Mouse (Mus musculus) cortical plate, adult 2 months (tissue): ENCODE results near the gene Pde6b. TPM values are rescaled to one million over a fixed set of nuclear protein-coding genes. Genes with fewer than 3 reads are reported as not detected.

ENCODE experiments used
- H3K27ac ChIP-seq: fragments of 200-500 bp; 2 replicates; pipeline ENCODE4 v1.5.1; 2012; ENCODE audit warnings: low read length, control low read depth, inconsistent platforms; ENCODE audit not compliant: insufficient read depth
- H3K4me1 ChIP-seq: fragments of 200-500 bp; 2 replicates; pipeline ENCODE4 v1.6.1; 2011; ENCODE audit warnings: low read length; ENCODE audit not compliant: control insufficient read depth, insufficient read depth
- H3K4me3 ChIP-seq: fragments of 200-500 bp; 2 replicates; pipeline ENCODE4 v1.5.1; 2011; ENCODE audit warnings: mild to moderate bottlenecking, low read length, control low read depth; ENCODE audit not compliant: insufficient read depth
- CTCF ChIP-seq: fragments of 200-500 bp; IDR thresholded peaks from 2 replicates; pipeline ENCODE4 v1.5.1; 2011; ENCODE audit warnings: mild to moderate bottlenecking, control low read depth, low read length; ENCODE audit not compliant: insufficient read depth; ENCODE audit errors: extremely low read depth
- POLR2A ChIP-seq: fragments of 200-500 bp; IDR thresholded peaks from 2 replicates; pipeline ENCODE4 v1.6.1; 2011; ENCODE audit warnings: mild to moderate bottlenecking, low read length, control low read depth; ENCODE audit not compliant: insufficient read depth; ENCODE audit errors: extremely low read depth
- polyA plus RNA-seq: library from polyadenylated mRNA; depleted of rRNA; stranded (reverse); fragments of >200 nt; gene quantifications from 2 replicates; pipeline ENCODE4 v1.2.3, GENCODE M21; 2012

Gene Pde6b
- polyA plus RNA-seq, 1 experiment, result 0.25 TPM

DNA sequence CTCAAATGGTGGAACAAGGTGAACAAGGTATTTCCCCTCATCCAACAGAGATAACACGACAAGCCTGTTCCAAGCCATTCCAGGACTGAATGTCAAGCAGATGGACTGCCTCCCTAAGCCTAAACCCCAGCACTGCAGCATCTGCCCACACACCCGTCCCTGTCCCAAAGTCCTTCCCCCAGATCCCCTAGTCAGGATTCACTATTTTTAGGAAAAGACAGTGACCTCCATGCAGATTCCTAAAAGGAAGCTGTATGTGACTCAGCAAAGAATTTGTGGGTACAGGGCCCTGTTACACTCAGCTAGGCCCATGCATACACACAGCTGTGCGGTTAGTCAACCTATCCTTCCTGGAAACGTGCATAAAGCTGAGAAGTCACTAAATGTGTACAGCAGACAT, 1.7 kb upstream of the Pde6b start:
- 0 out of 2 replicates have a peak overlapping the region, but pooled peaks have one; percentile 95 for H3K27ac ChIP-seq
- no peak overlapping the region for H3K4me3 ChIP-seq
- TF ChIP-seq CTCF (no peak), POLR2A (no peak)
- H3K4me1 ChIP-seq, result peaks cover 13% of the 10 kb centered on the region

DNA sequence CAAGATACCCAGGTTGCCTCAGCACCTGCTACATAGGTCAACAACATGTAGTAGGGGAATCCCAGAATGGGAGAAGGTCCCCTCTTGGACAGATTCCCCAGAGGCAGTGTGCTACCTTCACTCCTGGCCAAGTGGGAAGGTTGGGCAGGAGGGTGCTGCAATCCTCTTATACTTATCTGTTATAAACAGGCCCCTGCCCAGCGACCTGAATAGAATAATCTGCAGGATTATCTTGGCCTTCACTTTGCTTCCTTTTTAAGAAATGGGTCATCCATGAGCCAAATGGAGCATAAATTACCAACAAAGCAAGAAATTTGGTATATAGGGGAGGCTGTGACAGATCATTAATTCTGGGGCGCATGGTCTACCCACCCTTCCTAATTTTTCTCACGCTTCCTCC, 1.6 kb downstream of the Pde6b start:
- no peak for TF ChIP-seq POLR2A
- no peak for TF ChIP-seq CTCF
- no peak overlapping the region for H3K27ac ChIP-seq
- H3K4me1 ChIP-seq, result peaks cover 10% of the 10 kb centered on the region
- no peak overlapping the region for H3K4me3 ChIP-seq

- Histone ChIP-seq H3K27ac (no peak overlapping the region), H3K4me1 (no peaks in the 10 kb centered on the region; the same call in 1 of the 2 replicates), H3K4me3 (no peak overlapping the region)
- TF ChIP-seq POLR2A, result no peak
- no peak for TF ChIP-seq CTCF
Observed at GRCm38 (mm10) chr5:108403453-108403852, 15.3 kb downstream of the Pde6b start.

GRCm38 (mm10) chr5:108405460-108405859, 17.3 kb downstream of the Pde6b start:
- no peak overlapping the region for H3K4me3 ChIP-seq
- H3K4me1 ChIP-seq, result no peaks in the 10 kb centered on the region; the same call in 1 of the 2 replicates
- H3K27ac ChIP-seq, result no peak overlapping the region
- no peak for TF ChIP-seq CTCF
- TF ChIP-seq POLR2A, result no peak

GRCm38 (mm10) chr5:108406977-108407376, 18.8 kb downstream of the Pde6b start:
- no peak overlapping the region for H3K4me3 ChIP-seq
- TF ChIP-seq POLR2A (no peak), CTCF (no peak)
- H3K4me1 ChIP-seq, result no peaks in the 10 kb centered on the region; the same call in 1 of the 2 replicates
- no peak overlapping the region for H3K27ac ChIP-seq

DNA sequence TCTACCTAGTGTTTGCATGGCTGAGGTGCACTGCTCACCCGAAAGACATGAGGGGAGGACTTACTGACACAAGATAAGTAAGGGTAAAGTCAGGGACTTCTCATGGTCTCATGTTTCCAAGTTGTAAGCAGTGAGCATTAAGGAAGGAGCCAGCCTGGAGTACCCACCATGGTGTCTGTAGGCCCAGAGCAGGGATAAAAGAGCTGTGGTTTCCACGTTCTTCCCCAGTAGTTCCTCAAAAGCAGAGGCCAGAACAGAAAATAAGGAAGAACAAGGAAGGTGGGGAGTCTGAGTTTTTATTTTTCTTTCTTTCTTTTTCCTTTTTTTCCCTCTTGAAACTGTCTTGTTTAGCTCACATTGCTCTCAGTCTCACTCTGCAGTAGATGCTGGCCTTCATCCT, 26.5 kb downstream of the Pde6b start:
- no peak for TF ChIP-seq CTCF
- no peak for TF ChIP-seq POLR2A

GRCm38 (mm10) chr5:108422741-108423140, 34.5 kb downstream of the Pde6b start:
- Histone ChIP-seq H3K4me3 (no peak overlapping the region), H3K27ac (no peak overlapping the region), H3K4me1 (no peaks in the 10 kb centered on the region)
- TF ChIP-seq POLR2A, result no peak
- no peak for TF ChIP-seq CTCF

More for the DNA sequence above, 26.5 kb downstream of the Pde6b start:
- H3K4me1 ChIP-seq, result no peaks in the 10 kb centered on the region
- H3K27ac ChIP-seq, result no peak overlapping the region
- no peak overlapping the region for H3K4me3 ChIP-seq

DNA sequence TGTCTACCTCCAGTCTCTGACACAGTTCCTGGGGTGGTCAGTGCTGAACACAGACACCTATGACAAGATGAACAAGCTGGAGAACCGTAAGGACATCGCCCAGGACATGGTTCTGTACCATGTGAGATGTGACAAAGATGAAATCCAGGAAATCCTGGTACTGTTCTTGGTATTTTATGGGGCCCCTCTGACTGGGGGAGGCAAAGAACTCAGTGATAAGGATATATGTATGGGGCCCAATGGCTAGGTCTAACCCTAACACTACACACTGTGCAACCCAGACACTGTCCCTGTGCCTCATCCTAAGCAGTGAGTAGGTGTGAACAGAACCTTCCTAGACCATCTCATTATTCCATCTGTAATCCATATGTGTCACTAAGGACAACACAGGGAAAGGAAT, 35.2 kb downstream of the Pde6b start:
- Histone ChIP-seq H3K27ac (no peak overlapping the region), H3K4me3 (no peak overlapping the region)
- TF ChIP-seq POLR2A (no peak), CTCF (no peak)

GRCm38 (mm10) chr5:108427186-108427585, 39.0 kb downstream of the Pde6b start:
- H3K4me1 ChIP-seq, result no peaks in the 10 kb centered on the region
- TF ChIP-seq POLR2A, result no peak
- peak; percentile 92 for TF ChIP-seq CTCF
- H3K27ac ChIP-seq, result no peak overlapping the region
- H3K4me3 ChIP-seq, result no peak overlapping the region

More for the DNA sequence above, 35.2 kb downstream of the Pde6b start:
- no peaks in the 10 kb centered on the region for H3K4me1 ChIP-seq

- TF ChIP-seq POLR2A (0 out of 2 replicates have a peak, but pooled peaks have one; percentile 32), CTCF (no peak)
- Histone ChIP-seq H3K27ac (no peak overlapping the region), H3K4me1 (peaks cover 2% of the 10 kb centered on the region; the same call in 1 of the 2 replicates), H3K4me3 (no peak overlapping the region)
Observed at GRCm38 (mm10) chr5:108431196-108431595, 43.0 kb downstream of the Pde6b start.
